Mouse (Mus musculus) olfactory bulb, adult 2 months (tissue): ENCODE results near the gene Wwc2.

Source experiments
- CTCF ChIP-seq: fragments of 200-500 bp; IDR thresholded peaks from 2 replicates; pipeline ENCODE4 v1.5.1; 2012; ENCODE audit warnings: low read depth, mild to moderate bottlenecking, low read length, moderate library complexity; ENCODE audit not compliant: insufficient read depth
- POLR2A ChIP-seq: fragments of 200-500 bp; IDR thresholded peaks from 2 replicates; pipeline ENCODE4 v1.6.1; 2012; ENCODE audit warnings: mild to moderate bottlenecking, low read depth, low read length, moderate library complexity; ENCODE audit not compliant: insufficient read depth

DNA sequence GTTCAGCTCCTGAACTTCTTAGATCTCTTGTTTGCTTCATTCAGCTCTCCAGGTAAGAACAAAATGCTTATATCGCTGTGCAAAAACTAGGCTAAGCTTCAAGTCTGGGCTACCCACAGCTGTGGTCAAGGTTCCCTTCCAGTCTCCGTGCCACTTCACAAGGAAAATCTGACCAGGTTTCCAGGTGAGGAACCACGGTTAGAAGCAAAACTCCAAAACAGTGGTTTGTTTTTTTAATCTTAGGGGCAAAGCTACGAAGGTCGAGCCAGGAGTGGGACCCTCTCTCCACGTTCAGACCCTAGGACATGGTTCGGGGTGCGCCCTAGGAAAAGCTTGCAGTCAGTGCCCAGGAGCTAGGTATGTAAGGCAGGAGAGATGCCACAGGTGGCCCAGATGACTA, 1.5 kb downstream of the Wwc2 start:
- TF ChIP-seq POLR2A (no peak), CTCF (no peak)
